Mouse (Mus musculus): ENCODE measurements at regions not wholly inside any gene's neighbourhood (a gene's known extent, or its start where the extent isn't known, plus 50 kb on each side); places are given as distances from the start of the nearest gene placed in this dataset.
A peak's percentile ranks its signal among the peaks of the same experiment; 100 is the strongest.
"Not testable (repeated sequence)": the region's sequence is repeated elsewhere in the genome, so short reads cannot be mapped to it uniquely, and the experiment has no call there.

DNA sequence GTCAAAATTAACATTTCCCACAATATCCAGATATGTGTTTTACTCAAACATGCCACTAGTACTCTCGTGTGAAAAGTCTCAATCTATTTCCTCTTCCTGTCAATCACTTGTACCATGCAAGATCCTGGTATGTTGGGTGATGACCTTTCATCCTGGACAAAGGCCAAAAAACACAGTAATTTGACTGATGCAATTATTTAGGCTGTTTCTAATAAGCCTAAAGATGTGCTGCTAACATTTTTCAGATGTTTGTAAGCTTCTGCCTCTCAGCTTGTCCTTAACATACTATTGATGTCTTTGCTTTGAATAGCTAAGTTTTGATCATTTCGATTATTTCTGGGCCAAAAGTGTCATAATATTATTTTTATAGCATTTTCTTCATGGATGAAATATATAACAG, 418.4 kb upstream of the Arrdc4 start:
- DNase-seq (ENCODE audit: low spot score in 2 of 2) = no peak
- no peak overlapping the region for H3K27ac ChIP-seq
- no peak overlapping the region for H3K4me3 ChIP-seq
- TF ChIP-seq CTCF (conservative IDR thresholded peaks at IDR 0.05) = no peak

DNA sequence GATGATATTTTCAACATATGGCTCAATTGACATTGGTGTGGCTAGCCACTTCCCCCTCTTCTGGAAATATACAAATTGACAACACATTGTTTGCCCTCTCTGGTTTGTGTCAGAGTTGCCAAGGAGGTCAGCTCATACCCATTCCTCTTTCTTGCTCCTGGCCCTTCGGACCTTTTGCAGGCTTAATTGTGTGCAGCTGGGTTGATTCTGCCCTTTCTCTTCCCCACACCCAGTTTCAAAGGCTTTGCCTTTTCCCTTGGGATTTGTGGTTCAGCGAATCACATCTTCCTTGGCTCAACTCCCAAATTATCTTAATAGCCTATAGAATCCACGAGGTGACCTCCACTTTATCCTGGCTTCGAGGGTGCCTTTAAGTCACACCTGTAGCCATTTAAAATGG, 412.9 kb upstream of the Arrdc4 start:
- H3K27ac ChIP-seq = no peak overlapping the region
- TF ChIP-seq CTCF (conservative IDR thresholded peaks at IDR 0.05) = no peak
- no peak for DNase-seq (ENCODE audit: low spot score in 2 of 2)
- H3K4me3 ChIP-seq = no peak overlapping the region

DNA sequence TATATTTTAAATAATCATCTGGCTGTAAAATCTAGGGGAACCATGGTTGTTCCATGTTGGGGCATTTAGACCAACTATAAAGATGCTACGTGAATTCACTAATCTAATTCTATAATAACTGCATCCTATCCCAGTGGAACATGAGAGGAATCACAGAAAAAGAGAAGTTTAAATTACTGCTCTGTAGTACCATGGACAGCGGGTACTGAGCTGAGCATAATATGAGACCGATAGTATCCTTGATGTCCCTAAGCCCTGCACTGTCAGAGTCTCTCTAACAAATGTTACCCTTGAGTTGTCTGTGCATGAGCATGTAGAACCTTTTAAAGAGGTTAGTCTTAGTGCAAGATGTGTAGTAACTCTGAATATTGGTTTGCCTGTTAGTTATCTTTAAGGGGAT, 393.3 kb upstream of the Arrdc4 start:
- DNase-seq (ENCODE audit: low spot score in 2 of 2) = no peak
- TF ChIP-seq CTCF (conservative IDR thresholded peaks at IDR 0.05) = no peak
- Histone ChIP-seq H3K4me3 (no peak overlapping the region), H3K27ac (no peak overlapping the region)

DNA sequence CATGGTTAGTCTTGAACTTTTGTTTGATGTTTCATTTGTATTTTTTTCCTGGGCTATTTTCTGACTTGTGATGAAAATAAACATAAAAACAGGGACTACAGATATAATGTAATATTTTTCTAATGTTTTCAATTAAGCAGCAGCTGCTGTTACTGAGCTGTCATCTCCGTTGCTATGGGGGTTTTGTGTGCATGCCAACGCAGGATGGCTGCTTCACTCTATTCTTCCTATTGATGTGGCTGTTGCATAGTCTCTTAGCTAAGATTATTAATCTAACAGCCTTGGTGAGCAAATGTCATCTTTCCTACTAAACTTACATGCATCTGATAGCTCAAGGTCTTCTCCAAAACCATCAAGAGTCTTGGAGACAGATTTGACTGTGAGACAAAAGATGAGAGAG, 384.4 kb upstream of the Arrdc4 start:
- peak; percentile 48 to 53 for DNase-seq (ENCODE audit: low spot score in 2 of 2)
- no peak for TF ChIP-seq CTCF (conservative IDR thresholded peaks at IDR 0.05)
- Histone ChIP-seq H3K27ac (peak overlapping the region; percentile 70), H3K4me3 (no peak overlapping the region)

DNA sequence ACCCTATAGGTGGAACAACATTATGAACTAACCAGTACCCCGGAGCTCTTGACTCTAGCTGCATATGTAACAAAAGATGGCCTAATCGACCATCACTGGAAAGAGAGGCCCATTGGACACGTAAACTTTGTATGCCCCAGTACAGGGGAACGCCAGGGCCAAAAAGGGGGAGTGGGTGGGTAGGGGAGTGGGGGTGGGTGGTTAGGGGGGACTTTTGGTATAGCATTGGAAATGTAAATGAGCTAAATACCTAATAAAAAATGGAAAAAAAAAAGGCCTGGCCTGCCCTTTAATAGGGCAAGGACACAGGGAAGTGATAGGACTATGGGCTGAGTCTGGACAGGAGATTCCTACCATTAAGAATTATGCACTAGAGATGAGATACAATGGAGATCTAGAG, 352.7 kb upstream of the Arrdc4 start:
- H3K27ac ChIP-seq; H3K4me3 ChIP-seq; DNase-seq (ENCODE audit: low spot score in 2 of 2): not testable (repeated sequence)

DNA sequence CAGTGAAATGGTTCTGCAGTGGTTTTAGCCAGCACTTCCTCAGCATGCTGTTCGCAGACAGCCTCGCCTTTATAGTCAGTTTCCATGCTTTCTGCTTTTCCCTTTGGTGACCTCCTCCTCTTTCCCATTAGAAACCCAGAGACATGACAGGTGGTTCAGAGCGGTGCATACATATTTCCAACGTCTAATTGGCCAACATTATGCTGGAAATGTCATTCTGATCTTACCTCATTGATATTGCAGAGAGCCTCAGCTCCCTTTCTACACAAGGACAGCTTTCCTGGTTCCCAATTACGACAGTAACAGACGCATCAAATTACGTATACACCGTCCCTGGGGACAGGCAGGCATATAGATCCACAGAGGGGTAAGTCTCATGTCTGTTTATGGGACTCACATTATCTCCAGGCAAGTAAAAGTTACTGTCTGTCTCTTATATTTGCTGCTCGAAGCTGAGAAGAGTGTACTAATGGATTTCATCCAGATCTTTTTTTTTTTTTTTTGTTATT, 348.6 kb upstream of the Arrdc4 start:
- TF ChIP-seq CTCF (conservative IDR thresholded peaks at IDR 0.05) = no peak
- H3K27ac ChIP-seq = no peak overlapping the region
- no peak overlapping the region for H3K4me3 ChIP-seq
- DNase-seq (ENCODE audit: low spot score in 2 of 2) = no peak

DNA sequence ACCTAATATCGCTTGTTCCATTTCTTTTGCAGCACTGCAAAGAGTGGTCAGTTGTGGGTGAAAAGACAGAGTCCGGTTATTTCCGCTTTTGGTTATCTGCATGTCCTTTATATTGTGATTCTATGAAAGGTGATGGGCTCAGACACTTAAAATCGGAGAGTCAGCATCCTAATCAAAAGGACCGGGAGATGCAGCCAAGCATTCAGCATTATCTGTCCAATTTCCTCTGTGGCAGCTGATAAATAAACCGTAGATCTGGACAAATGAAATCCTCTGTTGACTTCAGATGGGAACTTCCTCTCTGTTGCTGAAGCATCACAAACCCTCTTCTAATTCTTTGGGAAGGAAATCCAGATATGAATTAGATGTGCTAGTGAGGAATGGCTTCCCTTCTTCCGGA, 325.7 kb upstream of the Arrdc4 start:
- H3K4me3 ChIP-seq = no peak overlapping the region
- no peak for DNase-seq (ENCODE audit: low spot score in 2 of 2)
- TF ChIP-seq CTCF (conservative IDR thresholded peaks at IDR 0.05) = no peak
- H3K27ac ChIP-seq = no peak overlapping the region

DNA sequence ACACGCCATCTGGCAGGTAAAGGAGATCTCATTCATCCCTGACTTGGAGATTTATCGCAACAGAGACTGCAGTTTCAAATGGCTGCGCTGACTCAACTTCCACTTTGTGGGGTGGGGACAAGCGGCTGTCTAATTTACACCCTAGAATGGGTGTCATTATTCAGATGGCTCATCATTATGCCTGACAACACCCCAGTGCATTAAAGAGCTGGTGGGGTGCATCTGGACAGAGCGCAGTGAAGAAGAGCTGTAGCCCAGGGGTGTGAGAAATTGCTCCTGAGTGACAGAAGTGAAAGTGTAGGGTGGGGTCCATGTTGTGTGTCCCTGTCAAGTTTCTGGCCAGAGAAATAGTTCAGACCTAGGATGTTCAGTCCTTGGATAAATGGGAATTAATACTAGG, 314.0 kb upstream of the Arrdc4 start:
- H3K4me3 ChIP-seq = no peak overlapping the region
- no peak for TF ChIP-seq CTCF (conservative IDR thresholded peaks at IDR 0.05)
- H3K27ac ChIP-seq = no peak overlapping the region
- no peak for DNase-seq (ENCODE audit: low spot score in 2 of 2)

DNA sequence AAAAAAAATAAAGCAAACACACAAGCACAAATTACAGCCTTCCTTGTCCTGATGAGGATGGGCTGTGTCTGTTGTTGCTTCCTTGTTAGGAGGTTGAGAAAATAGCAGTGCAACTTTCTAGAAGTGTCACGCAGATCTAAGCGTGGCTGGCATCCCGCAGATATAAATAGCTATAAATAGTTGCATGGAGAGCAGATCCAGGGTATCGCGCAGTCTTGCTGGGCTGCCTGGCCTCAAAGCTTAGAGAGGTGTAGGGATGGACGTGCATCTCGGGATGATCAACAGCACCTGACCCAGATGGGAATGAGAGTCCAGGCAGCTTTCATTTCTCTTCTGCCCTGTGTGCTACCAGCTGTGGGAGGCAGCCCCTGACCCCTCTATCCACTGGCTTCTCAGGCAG, 313.5 kb upstream of the Arrdc4 start:
- TF ChIP-seq CTCF (conservative IDR thresholded peaks at IDR 0.05) = no peak
- Histone ChIP-seq H3K4me3 (no peak overlapping the region), H3K27ac (no peak overlapping the region)
- no peak for DNase-seq (ENCODE audit: low spot score in 2 of 2)

DNA sequence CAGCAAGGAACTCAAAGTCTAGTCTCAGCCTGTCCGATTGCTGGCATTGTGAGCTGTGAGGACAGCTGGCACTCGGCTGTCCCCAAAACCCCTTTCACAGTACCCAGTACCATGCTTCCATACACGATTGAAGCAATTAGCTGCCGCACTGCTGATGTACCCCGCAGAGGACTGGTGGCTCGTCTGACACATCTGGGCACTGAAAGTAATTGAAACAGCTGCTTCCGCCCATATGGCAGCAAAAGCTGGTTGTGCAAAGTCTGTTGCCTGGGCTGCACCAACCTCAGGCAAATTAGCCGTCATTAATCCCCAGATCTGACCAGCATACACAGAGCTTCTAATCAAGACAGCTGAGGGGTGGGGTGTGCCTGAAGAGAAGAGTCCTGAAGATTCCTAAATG, 313.1 kb upstream of the Arrdc4 start:
- no peak for TF ChIP-seq CTCF (conservative IDR thresholded peaks at IDR 0.05)
- Histone ChIP-seq H3K27ac (no peak overlapping the region), H3K4me3 (no peak overlapping the region)
- peak in 1 of 2 experiments; percentile 5 for DNase-seq (ENCODE audit: low spot score in 2 of 2)

DNA sequence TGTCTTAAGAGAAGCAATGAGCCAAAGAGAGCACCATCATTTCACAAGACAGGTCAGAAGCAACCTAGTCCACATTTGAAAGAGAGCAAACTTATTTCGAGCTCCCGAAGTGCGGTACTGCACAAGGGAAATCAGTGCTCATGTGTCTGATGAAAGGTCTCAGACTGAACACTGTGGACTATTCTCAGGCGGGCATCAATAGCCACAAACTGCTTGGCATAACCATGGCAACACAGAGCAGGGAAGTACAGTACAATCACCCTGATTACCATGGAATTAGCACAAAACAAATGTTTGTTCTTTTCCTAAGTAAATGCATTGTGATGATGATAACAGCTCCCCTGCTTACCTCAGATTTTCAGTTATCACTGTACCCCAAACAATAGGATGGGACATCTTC, 312.2 kb upstream of the Arrdc4 start:
- Histone ChIP-seq H3K27ac (no peak overlapping the region), H3K4me3 (no peak overlapping the region)
- no peak for TF ChIP-seq CTCF (conservative IDR thresholded peaks at IDR 0.05)
- no peak for DNase-seq (ENCODE audit: low spot score in 2 of 2)

DNA sequence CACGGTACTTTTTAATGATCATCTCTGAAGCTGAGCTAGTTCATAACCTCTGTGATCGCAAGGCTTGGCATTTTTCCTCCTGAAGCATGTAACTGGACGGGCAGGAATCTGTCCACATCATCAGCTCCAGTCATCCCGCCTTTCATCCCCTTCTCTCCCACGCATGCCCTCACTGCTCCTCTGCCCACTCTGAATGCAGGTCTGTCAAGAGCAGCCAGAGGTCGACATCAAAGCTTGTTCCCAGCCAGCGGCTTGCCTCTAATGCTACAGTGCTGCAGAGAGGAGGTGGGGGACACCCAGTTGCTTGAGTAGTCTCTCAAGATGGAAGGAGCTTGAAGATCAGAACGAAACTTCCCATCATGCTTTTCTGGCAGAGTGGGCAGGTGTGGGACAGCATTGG, 267.5 kb upstream of the Arrdc4 start:
- no peak for TF ChIP-seq CTCF (conservative IDR thresholded peaks at IDR 0.05)
- no peak overlapping the region for H3K4me3 ChIP-seq

DNA sequence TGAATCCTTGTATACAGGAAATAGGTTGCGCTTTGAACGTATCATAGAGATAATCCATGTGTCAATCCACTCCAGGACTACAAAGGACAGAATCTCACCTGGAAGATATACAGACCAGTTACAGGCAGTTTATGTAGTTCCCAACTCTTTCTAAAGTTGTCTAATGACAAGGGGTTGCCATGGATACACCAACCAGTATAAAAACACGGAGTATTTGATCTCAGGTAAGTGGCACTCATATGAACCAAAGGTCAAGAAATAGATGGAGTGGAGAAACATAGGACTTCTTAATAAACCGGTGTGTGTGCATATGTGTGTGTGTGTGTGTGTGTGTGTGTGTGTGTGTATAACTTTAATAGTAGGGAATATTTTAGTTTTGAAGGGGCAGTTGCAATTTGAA, 266.0 kb upstream of the Arrdc4 start:
- H3K27ac ChIP-seq = no peak overlapping the region
- TF ChIP-seq CTCF (conservative IDR thresholded peaks at IDR 0.05) = no peak
- no peak overlapping the region for H3K4me3 ChIP-seq
- no peak for DNase-seq (ENCODE audit: low spot score in 2 of 2)

More for the DNA sequence above, 267.5 kb upstream of the Arrdc4 start:
- DNase-seq (ENCODE audit: low spot score in 2 of 2) = no peak
- H3K27ac ChIP-seq = no peak overlapping the region

DNA sequence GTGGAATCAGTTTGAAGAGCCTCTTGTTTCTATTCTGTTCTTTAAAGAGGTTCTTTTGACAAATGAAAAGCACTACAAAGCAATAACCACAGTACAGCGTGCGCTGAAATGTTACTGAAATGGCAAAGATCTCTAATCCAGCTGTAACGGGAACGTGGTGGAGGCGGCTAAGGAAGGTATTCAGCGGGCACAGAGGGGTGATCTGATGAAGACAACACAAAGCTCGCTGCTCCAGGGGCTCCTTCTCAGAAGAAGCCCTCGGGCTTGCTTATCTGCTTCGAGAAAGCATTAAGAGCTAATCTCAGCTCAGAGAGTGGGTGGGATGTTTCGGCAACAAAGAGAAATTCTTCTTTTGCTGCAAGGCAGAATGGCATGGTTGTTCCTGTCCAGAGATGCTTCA, 258.2 kb upstream of the Arrdc4 start:
- H3K4me3 ChIP-seq = peak overlapping the region; percentile 14; the same call in 1 of the 2 replicates
- no peak for DNase-seq (ENCODE audit: low spot score in 2 of 2)
- no peak for TF ChIP-seq CTCF (conservative IDR thresholded peaks at IDR 0.05)
- no peak overlapping the region for H3K27ac ChIP-seq

DNA sequence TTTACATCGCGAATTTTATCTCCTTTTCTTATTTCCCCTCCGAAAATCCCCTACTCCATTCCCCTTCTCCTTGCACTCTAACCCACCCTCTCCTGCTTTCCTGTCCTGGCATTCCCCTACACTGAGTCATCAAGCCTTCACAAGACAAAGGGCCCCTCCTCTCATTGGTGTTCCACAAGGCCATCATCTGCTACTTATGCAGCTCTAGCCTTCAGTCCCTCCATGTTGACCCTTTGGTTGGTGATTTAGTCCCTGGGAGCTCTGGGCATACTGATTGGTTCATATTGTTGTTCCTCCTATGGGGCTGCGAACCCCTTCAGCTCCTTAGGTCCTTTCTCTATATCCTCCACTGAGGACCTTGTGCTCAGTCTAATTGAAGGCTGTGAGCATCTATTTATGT, 239.0 kb upstream of the Arrdc4 start:
- no peak for TF ChIP-seq CTCF (conservative IDR thresholded peaks at IDR 0.05)
- no peak for DNase-seq (ENCODE audit: low spot score in 2 of 2)
- Histone ChIP-seq H3K4me3 (no peak overlapping the region), H3K27ac (no peak overlapping the region)

All from layer of hippocampus, adult 2 months (tissue).